Mouse (Mus musculus) G1E (cell line): ENCODE data around the gene Rhoj. TPM values are rescaled to one million over a fixed set of nuclear protein-coding genes. Genes with fewer than 3 reads are reported as not detected.

Experiments used
- ATAC-seq: 2 replicates; pipeline ENCODE4 v1.8.0; 2016; ENCODE audit warnings: mild to moderate bottlenecking; ENCODE audit not compliant: insufficient number of reproducible peaks, poor library complexity, low FRiP score, severe bottlenecking; ENCODE audit errors: extremely low read depth
- DNase-seq: peaks from one replicate; pipeline ENCODE4 v3.0.0; 2012; ENCODE audit warnings: low spot score
- H3K27me3 ChIP-seq: 2 replicates; pipeline ENCODE4 v1.6.1; 2012; ENCODE audit warnings: mild to moderate bottlenecking, low read length, inconsistent platforms; ENCODE audit not compliant: insufficient read depth
- H3K36me3 ChIP-seq: replicated peaks from 2 replicates; pipeline ENCODE3; 2012; ENCODE audit warnings: mild to moderate bottlenecking, inconsistent platforms
- H3K4me1 ChIP-seq: 2 replicates; pipeline ENCODE4 v1.6.1; 2012; ENCODE audit warnings: low read depth, low read length, inconsistent platforms, mixed read lengths; ENCODE audit not compliant: insufficient read depth
- H3K4me3 ChIP-seq: 2 replicates; pipeline ENCODE4 v1.5.1; 2012; ENCODE audit warnings: low read depth, mild to moderate bottlenecking, inconsistent platforms, low read length, moderate library complexity, mixed read lengths
- H3K9me3 ChIP-seq: replicated peaks from 2 replicates; pipeline ENCODE4 v1.6.1; 2012; ENCODE audit warnings: inconsistent platforms
- CTCF ChIP-seq: IDR thresholded peaks from 2 replicates; pipeline ENCODE4 v1.5.1; 2012; ENCODE audit warnings: low read depth, low read length, inconsistent platforms, mixed read lengths
- GATA1 ChIP-seq: IDR thresholded peaks from 2 replicates; pipeline ENCODE4 v1.6.1; 2012; ENCODE audit warnings: borderline replicate concordance, low read length, inconsistent platforms, mixed read lengths
- GATA2 ChIP-seq: IDR thresholded peaks from 2 replicates; pipeline ENCODE4 v1.6.1; 2012; ENCODE audit warnings: low read depth, low read length, inconsistent platforms, borderline replicate concordance
- POLR2AphosphoS5 ChIP-seq: IDR thresholded peaks from 2 replicates; pipeline ENCODE4 v1.6.1; 2012; ENCODE audit warnings: low read depth, low read length, inconsistent platforms; ENCODE audit not compliant: insufficient replicate concordance
- TAL1 ChIP-seq: conservative IDR thresholded peaks from 2 replicates; pipeline ENCODE4 v1.6.1; 2012; ENCODE audit warnings: low read depth, low read length, inconsistent platforms, mixed read lengths
- polyA plus RNA-seq: library from polyadenylated mRNA; stranded (reverse); fragments of >175 nt; gene quantifications from 2 replicates; pipeline ENCODE4 v1.2.3, GENCODE M21; 2012
- total RNA-seq, 2 experiments: library from RNA; stranded (forward) in 1 of 2; stranded (reverse) in 1 of 2; fragments of 200-1000 nt in 1 of 2; fragments of >200 nt in 1 of 2; fragmentation: Nextera tagmentation in 1 of 2; gene quantifications; 2 replicates each; pipeline ENCODE4 v1.2.3; 2014 to 2017

Rhoj gene
- not detected in 2 replicates for total RNA-seq (2014; fragmentation: Nextera tagmentation)
- total RNA-seq (2017): 0.17 and 0.22 TPM in 2 replicates
- not detected in 2 replicates for polyA plus RNA-seq

DNA sequence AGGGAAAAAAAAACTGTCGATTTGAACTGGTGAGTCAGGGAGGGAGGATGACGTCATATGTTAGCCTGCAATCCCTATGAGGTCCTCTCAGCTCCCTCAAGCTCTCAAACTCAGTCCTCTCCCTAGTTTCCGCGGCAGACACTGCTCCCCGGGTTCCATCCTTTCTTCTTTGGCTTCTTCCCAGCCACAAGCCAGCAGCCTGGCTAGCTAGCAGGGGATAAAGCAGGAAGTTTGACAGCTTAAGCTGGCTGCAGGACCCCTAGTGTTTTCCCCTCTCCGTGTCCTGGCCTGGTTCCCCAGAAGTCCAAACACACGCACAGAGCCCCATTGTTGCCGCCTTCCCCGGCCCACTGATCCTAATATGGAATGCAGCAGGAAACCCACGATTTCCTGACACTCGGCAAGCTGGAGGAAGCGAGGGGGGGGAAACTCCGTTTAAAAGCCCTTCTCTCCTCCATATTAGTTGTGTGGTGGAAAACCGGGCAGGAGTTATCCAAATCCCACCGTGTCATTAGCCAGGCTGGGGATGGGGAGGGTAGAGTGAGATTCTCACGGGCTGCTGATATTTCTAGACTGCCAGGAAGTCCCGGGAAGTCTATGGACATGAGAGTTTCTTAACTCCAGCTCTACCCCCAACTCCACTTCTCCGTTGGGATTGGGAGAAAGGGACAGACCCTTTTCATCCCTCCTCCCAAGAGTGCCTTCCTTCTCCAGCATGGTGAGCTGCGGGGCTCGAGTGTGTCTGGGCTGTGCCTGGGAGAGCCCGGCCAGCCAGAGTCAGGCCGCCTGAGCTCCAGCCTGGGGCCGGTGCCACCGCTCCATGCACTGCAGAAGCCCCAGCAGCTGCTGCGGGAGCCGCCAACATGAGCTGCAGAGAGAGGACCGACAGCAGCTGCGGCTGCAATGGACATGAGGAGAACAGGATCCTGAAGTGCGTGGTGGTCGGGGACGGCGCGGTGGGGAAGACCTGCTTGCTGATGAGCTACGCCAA is at the start of gene Rhoj:
TSS of gene Rhoj (plus strand) at position 362 of the 991 bp plus-strand sequence.
- Histone ChIP-seq H3K4me3 (no peak within 1 kb of the TSS), H3K36me3 (no peaks in the 10 kb centered on the region), H3K9me3 (no peaks in the 10 kb centered on the region), H3K4me1 (peaks cover 9% of the 10 kb centered on the region), H3K27me3 (peaks cover 15% of the 10 kb centered on the region; the same call in 1 of the 2 replicates)
- no peak for ATAC-seq
- no peak for DNase-seq
- TF ChIP-seq TAL1 (no peak), GATA2 (no peak), GATA1 (no peak), POLR2AphosphoS5 (no peak), CTCF (no peak)

DNA sequence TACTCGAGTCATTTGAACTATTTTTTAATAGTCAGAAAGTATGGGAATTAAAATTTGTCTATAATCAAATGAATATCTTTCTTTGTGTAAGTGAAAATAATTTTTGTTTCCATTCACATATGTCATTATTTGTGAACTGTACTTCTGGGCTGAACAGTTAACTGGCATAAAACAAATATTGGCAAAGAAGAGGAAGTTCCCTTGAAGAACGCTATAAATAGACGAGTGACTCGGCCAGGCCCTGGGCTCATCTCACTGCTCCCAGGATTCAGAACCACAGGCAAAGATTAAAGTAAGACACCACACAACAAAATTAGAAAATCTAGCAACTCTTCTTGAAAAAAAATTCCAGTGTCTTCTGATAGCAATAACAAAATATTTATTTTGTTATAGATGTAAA is 36.4 kb upstream of the Rhoj start:
- no peak for DNase-seq
- Histone ChIP-seq H3K4me1 (no peaks in the 10 kb centered on the region), H3K4me3 (no peak overlapping the region), H3K36me3 (no peaks in the 10 kb centered on the region), H3K27me3 (peaks cover 5% of the 10 kb centered on the region; the same call in 1 of the 2 replicates), H3K9me3 (no peaks in the 10 kb centered on the region)
- no peak for ATAC-seq
- no peak for TF ChIP-seq POLR2AphosphoS5
- TF ChIP-seq TAL1: no peak
- no peak for TF ChIP-seq GATA1
- TF ChIP-seq GATA2: no peak
- no peak for TF ChIP-seq CTCF

DNA sequence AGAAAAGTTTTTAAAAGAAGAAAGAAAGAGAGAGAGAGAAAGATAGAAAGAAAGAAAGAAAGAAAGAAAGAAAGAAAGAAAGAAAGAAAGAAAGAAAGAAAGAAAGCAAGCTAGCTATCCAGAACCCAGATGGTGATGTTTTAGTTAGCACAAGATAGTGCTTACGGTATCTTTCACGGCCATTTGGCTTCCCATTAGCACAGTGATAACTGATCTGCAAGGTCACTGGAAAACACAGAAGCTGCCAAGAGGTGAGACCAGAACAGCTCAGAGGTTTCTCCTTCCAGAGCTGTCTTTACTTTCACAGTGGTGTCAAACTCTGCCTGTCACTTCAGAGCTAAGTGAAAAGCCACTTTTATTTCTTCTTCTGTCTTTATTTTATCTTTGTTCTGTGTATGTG is 32.4 kb upstream of the Rhoj start:
- no peak for ATAC-seq
- no peaks in the 10 kb centered on the region for H3K4me1 ChIP-seq
- no peak for TF ChIP-seq GATA2
- TF ChIP-seq CTCF: no peak
- no peak for TF ChIP-seq GATA1
- TF ChIP-seq TAL1: no peak
- TF ChIP-seq POLR2AphosphoS5: no peak
- no peak overlapping the region for H3K4me3 ChIP-seq
- no peak for DNase-seq
- H3K27me3 ChIP-seq: peaks cover 5% of the 10 kb centered on the region; the same call in 1 of the 2 replicates
- H3K36me3 ChIP-seq: no peaks in the 10 kb centered on the region
- H3K9me3 ChIP-seq: no peaks in the 10 kb centered on the region

DNA sequence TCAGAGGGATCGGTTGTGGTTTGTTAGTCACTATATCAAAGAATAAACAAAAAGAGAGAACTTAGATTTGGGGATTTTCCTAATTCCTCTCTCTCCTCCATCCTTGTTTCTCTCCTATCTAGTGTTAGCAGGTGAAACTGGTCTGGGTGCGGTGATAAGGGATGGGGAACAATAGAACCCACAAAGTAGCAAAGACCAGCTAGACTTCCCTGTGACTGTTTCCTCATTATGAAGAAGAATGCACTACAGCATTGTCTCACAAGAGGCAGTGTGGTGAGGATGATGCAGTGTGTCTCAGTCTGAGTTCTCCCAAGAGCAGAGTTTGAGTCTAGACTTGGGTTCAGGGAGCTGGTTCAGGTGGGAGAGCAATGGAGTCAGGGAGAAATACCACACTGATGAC is 30.7 kb upstream of the Rhoj start:
- Histone ChIP-seq H3K9me3 (no peaks in the 10 kb centered on the region), H3K27me3 (peaks cover 5% of the 10 kb centered on the region; the same call in 1 of the 2 replicates), H3K36me3 (no peaks in the 10 kb centered on the region), H3K4me3 (no peak overlapping the region), H3K4me1 (no peaks in the 10 kb centered on the region)
- DNase-seq: no peak
- no peak for TF ChIP-seq GATA2
- TF ChIP-seq CTCF: no peak
- TF ChIP-seq GATA1: no peak
- no peak for TF ChIP-seq TAL1
- TF ChIP-seq POLR2AphosphoS5: no peak
- ATAC-seq: no peak

DNA sequence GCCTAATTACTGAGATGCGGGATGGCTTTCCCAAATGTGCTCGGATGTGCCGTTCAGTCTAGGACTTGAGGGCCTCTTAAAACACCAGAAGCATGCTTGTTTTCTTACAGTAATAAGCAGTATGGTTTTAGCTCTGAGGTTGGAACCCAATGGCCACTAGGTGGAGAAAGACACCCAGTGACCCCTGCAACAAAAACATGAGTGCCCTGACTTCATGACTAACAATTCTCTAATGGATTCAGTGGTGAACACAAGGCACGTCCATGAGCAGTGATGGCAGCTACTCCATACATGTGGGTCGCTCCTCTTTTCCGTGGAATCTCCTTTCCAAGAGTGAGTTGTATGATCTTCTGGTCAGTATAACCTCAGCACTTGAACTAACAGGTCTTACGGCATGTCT is 27.6 kb upstream of the Rhoj start:
- no peak overlapping the region for H3K4me3 ChIP-seq
- DNase-seq: no peak
- H3K36me3 ChIP-seq: no peaks in the 10 kb centered on the region
- no peaks in the 10 kb centered on the region for H3K4me1 ChIP-seq
- no peak for TF ChIP-seq GATA2
- no peak for TF ChIP-seq CTCF
- no peak for TF ChIP-seq POLR2AphosphoS5
- no peak for TF ChIP-seq TAL1
- no peak for TF ChIP-seq GATA1
- H3K9me3 ChIP-seq: no peaks in the 10 kb centered on the region
- no peaks in the 10 kb centered on the region for H3K27me3 ChIP-seq
- ATAC-seq: no peak; the same call in 1 of the 2 replicates

DNA sequence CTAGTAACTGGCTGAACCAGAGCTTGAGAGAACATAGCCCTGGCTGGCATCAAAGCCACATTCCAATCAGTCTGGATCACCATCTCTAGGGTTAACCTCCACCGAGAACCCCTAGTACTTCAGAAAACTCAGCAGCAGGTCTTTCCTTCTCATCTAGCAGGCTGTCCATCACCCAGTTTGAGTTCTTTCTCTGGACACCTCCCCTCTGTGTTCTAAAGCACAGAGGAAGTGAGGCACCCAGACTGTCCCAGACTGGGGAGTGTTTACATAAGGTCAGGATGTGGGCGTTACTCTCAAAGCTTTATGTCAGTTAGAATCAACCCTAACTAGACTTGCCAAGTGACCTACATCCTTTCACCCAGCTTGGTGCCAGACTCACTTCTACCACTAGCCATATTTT is 24.9 kb upstream of the Rhoj start:
- no peak for ATAC-seq
- Histone ChIP-seq H3K4me3 (no peak overlapping the region), H3K4me1 (peaks cover 3% of the 10 kb centered on the region), H3K36me3 (no peaks in the 10 kb centered on the region), H3K9me3 (no peaks in the 10 kb centered on the region), H3K27me3 (peaks cover 10% of the 10 kb centered on the region; the same call in 1 of the 2 replicates)
- no peak for DNase-seq
- TF ChIP-seq GATA1 (no peak), TAL1 (no peak), POLR2AphosphoS5 (no peak), CTCF (no peak), GATA2 (no peak)
